Mouse (Mus musculus): ENCODE measurements around the gene Zfp174. TPM values are rescaled to one million over a fixed set of nuclear protein-coding genes. Genes with fewer than 3 reads are reported as not detected.

Zfp174 gene
- 4.1 TPM for polyA plus RNA-seq (2014; fragmentation: Illumina TruSeq; extraction: RNeasy Lipid Tissue Mini Kit (QIAGEN cat#74804); ENCODE audit: low read depth, low replicate concordance)

GRCm38 (mm10) chr16:3846711-3847518 is at the start of gene Zfp174:
TSS of gene Zfp174 (plus strand) at chr16:3847268.

GRCm38 (mm10) chr16:3830588-3831109 is 16.4 kb upstream of the Zfp174 start, which contains the start of gene Olfr15:
TSS of gene Olfr15 (plus strand) at chr16:3830878.

GRCm38 (mm10) chr16:3872216-3873047 is 25.4 kb downstream of the Zfp174 start, which contains the start of gene Naa60:
TSS of gene Naa60 (plus strand) at chr16:3872375.

GRCm38 (mm10) chr16:3884201-3885064 is 37.4 kb downstream of the Zfp174 start, which contains the start of the genes Zfp597 and Gm20695:
TSS of gene Zfp597 (minus strand) at chr16:3884561.
TSS of gene Gm20695 (plus strand) at chr16:3884648.

Other genes starting within 250 kb of the Zfp174 start
- 0.91 TPM for gene Mefv, start 129.2 kb upstream of the Zfp174 start, polyA plus RNA-seq (2014; fragmentation: Illumina TruSeq; extraction: RNeasy Lipid Tissue Mini Kit (QIAGEN cat#74804); ENCODE audit: low read depth, low replicate concordance)
- 50.2 TPM for gene Zfp263, start 103.2 kb upstream of the Zfp174 start, polyA plus RNA-seq (2014; fragmentation: Illumina TruSeq; extraction: RNeasy Lipid Tissue Mini Kit (QIAGEN cat#74804); ENCODE audit: low read depth, low replicate concordance)
- gene Olfr15, start 16.4 kb upstream of the Zfp174 start, polyA plus RNA-seq (2014; fragmentation: Illumina TruSeq; extraction: RNeasy Lipid Tissue Mini Kit (QIAGEN cat#74804); ENCODE audit: low read depth, low replicate concordance) = not detected
- gene Naa60, start 25.1 kb downstream of the Zfp174 start, polyA plus RNA-seq (2014; fragmentation: Illumina TruSeq; extraction: RNeasy Lipid Tissue Mini Kit (QIAGEN cat#74804); ENCODE audit: low read depth, low replicate concordance) = 132 TPM
- gene Zfp597, start 37.3 kb downstream of the Zfp174 start, polyA plus RNA-seq (2014; fragmentation: Illumina TruSeq; extraction: RNeasy Lipid Tissue Mini Kit (QIAGEN cat#74804); ENCODE audit: low read depth, low replicate concordance) = 17.8 TPM
- 1.3 TPM for gene Gm20695, start 37.4 kb downstream of the Zfp174 start, polyA plus RNA-seq (2014; fragmentation: Illumina TruSeq; extraction: RNeasy Lipid Tissue Mini Kit (QIAGEN cat#74804); ENCODE audit: low read depth, low replicate concordance)
- not detected for gene 1700037C18Rik, start 61.4 kb downstream of the Zfp174 start, polyA plus RNA-seq (2014; fragmentation: Illumina TruSeq; extraction: RNeasy Lipid Tissue Mini Kit (QIAGEN cat#74804); ENCODE audit: low read depth, low replicate concordance)
- 19.5 TPM for gene Cluap1, start 61.5 kb downstream of the Zfp174 start, polyA plus RNA-seq (2014; fragmentation: Illumina TruSeq; extraction: RNeasy Lipid Tissue Mini Kit (QIAGEN cat#74804); ENCODE audit: low read depth, low replicate concordance)
- gene Nlrc3, start 129.4 kb downstream of the Zfp174 start, polyA plus RNA-seq (2014; fragmentation: Illumina TruSeq; extraction: RNeasy Lipid Tissue Mini Kit (QIAGEN cat#74804); ENCODE audit: low read depth, low replicate concordance) = 1.4 TPM
- 8.4 TPM for gene Slx4, start 156.5 kb downstream of the Zfp174 start, polyA plus RNA-seq (2014; fragmentation: Illumina TruSeq; extraction: RNeasy Lipid Tissue Mini Kit (QIAGEN cat#74804); ENCODE audit: low read depth, low replicate concordance)
- gene Dnase1, start 189.7 kb downstream of the Zfp174 start, polyA plus RNA-seq (2014; fragmentation: Illumina TruSeq; extraction: RNeasy Lipid Tissue Mini Kit (QIAGEN cat#74804); ENCODE audit: low read depth, low replicate concordance) = not detected
- gene Trap1, start 230.6 kb downstream of the Zfp174 start, polyA plus RNA-seq (2014; fragmentation: Illumina TruSeq; extraction: RNeasy Lipid Tissue Mini Kit (QIAGEN cat#74804); ENCODE audit: low read depth, low replicate concordance) = 29.0 TPM